Mouse (Mus musculus) testis, adult 2 months (tissue): ENCODE data around the gene Khdrbs2.

ENCODE experiments used
- CTCF ChIP-seq: fragments of 200-500 bp; IDR thresholded peaks from 2 replicates; pipeline ENCODE4 v1.5.1; 2012; ENCODE audit warnings: low read depth, mild to moderate bottlenecking, inconsistent platforms, low read length, moderate library complexity; ENCODE audit not compliant: control insufficient read depth, insufficient read depth, insufficient replicate concordance
- POLR2A ChIP-seq: fragments of 200-500 bp; IDR thresholded peaks from 2 replicates; pipeline ENCODE4 v1.6.1; 2012; ENCODE audit warnings: low read depth, mild to moderate bottlenecking, inconsistent platforms, low read length, moderate library complexity; ENCODE audit not compliant: control insufficient read depth

GRCm38 (mm10) chr1:32174566-32174965 is 2.1 kb downstream of the Khdrbs2 start:
- TF ChIP-seq POLR2A (no peak), CTCF (no peak)
